Mouse (Mus musculus) cortical plate, adult 2 months (tissue): ENCODE results near the gene Tm4sf20.

Source experiments
- CTCF ChIP-seq: fragments of 200-500 bp; IDR thresholded peaks from 2 replicates; pipeline ENCODE4 v1.5.1; 2011; ENCODE audit warnings: mild to moderate bottlenecking, control low read depth, low read length; ENCODE audit not compliant: insufficient read depth; ENCODE audit errors: extremely low read depth
- POLR2A ChIP-seq: fragments of 200-500 bp; IDR thresholded peaks from 2 replicates; pipeline ENCODE4 v1.6.1; 2011; ENCODE audit warnings: mild to moderate bottlenecking, low read length, control low read depth; ENCODE audit not compliant: insufficient read depth; ENCODE audit errors: extremely low read depth

GRCm38 (mm10) chr1:82791105-82791504 is 22.8 kb upstream of the Tm4sf20 start:
- TF ChIP-seq CTCF (no peak), POLR2A (no peak)
